Mouse (Mus musculus) gastrocnemius, postnatal 25 days (tissue): Measurements from ENCODE around the gene Pttg1. TPM values are rescaled to one million over a fixed set of nuclear protein-coding genes. Genes with fewer than 3 reads are reported as not detected.

Experiments
- DNase-seq: peaks from one replicate; pipeline ENCODE4 v3.0.0; 2022
- total RNA-seq, 2 experiments: library from RNA; stranded (reverse); gene quantifications; 1 replicate in 1 of 2; 2 replicates in 1 of 2; pipeline ENCODE4 v1.2.3; 2021

Gene Pttg1
- total RNA-seq, 2 experiments from 2014 or later: 37.3 to 39.1 TPM

- DNase-seq: no peak
These were observed 15.8 kb downstream of the Pttg1 start for GRCm38 (mm10) chr11:43410291-43410690.

- no peak for DNase-seq
These were observed 17.2 kb downstream of the Pttg1 start for GRCm38 (mm10) chr11:43408888-43409287.

GRCm38 (mm10) chr11:43404150-43404807 lies 21.8 kb downstream of the Pttg1 start:
- no peak for DNase-seq

- no peak for DNase-seq
These were observed 25.9 kb downstream of the Pttg1 start for GRCm38 (mm10) chr11:43400131-43400530.

- DNase-seq: no peak
These were observed 26.8 kb downstream of the Pttg1 start for GRCm38 (mm10) chr11:43399297-43399696.

GRCm38 (mm10) chr11:43396672-43397071 lies 29.4 kb downstream of the Pttg1 start:
- no peak for DNase-seq

- DNase-seq: no peak
These were observed 29.8 kb downstream of the Pttg1 start for GRCm38 (mm10) chr11:43396246-43396645.

GRCm38 (mm10) chr11:43395073-43395948 lies 30.7 kb downstream of the Pttg1 start:
- DNase-seq: no peak

- DNase-seq: no peak
These were observed 32.7 kb downstream of the Pttg1 start for GRCm38 (mm10) chr11:43393325-43393724.

GRCm38 (mm10) chr11:43392757-43393156 lies 33.3 kb downstream of the Pttg1 start:
- no peak for DNase-seq

GRCm38 (mm10) chr11:43389118-43389517 lies 36.9 kb downstream of the Pttg1 start:
- no peak for DNase-seq

- DNase-seq: no peak
These were observed 37.6 kb downstream of the Pttg1 start for GRCm38 (mm10) chr11:43388122-43389097.

- DNase-seq: no peak
These were observed 38.8 kb downstream of the Pttg1 start for GRCm38 (mm10) chr11:43387004-43387880.

- DNase-seq: no peak
These were observed 40.3 kb downstream of the Pttg1 start for GRCm38 (mm10) chr11:43385716-43386115.

- DNase-seq: peak; percentile 32
These were observed 40.9 kb downstream of the Pttg1 start for GRCm38 (mm10) chr11:43385055-43385649.

- DNase-seq: no peak
These were observed 42.5 kb downstream of the Pttg1 start for GRCm38 (mm10) chr11:43383581-43383980.

- DNase-seq: no peak
These were observed 45.1 kb downstream of the Pttg1 start for GRCm38 (mm10) chr11:43380901-43381300.

GRCm38 (mm10) chr11:43379911-43380485 lies 46.1 kb downstream of the Pttg1 start:
- no peak for DNase-seq

GRCm38 (mm10) chr11:43379488-43379887 lies 46.6 kb downstream of the Pttg1 start:
- no peak for DNase-seq

GRCm38 (mm10) chr11:43377083-43377850 lies 48.8 kb downstream of the Pttg1 start:
- no peak for DNase-seq
